Comparison of ENCODE assay signal across 15 mouse cellular contexts in genomic region chr2:131460946-131461682, GRCm38 (mm10). TPM values are rescaled to one million over a fixed set of nuclear protein-coding genes. Genes with fewer than 3 reads are reported as not detected.
DNase-seq lines count a peak whose midpoint lies in the region; ATAC-seq and TF ChIP-seq lines count a peak whose summit lies in the region.
"Had no signal": no experiment of that assay in that cellular context is flagged by ENCODE, and none has a peak within 500 bp of the region (broad histone marks: within the 10 kb centered on the region; RNA-seq: fewer than 3 reads in every experiment).

No protein-coding gene starts in this region.

- peak; percentile 46 to 58 for DNase-seq in cerebellum, postnatal 14 days
- no peak for DNase-seq in cerebellum, adult 11 months
- peak; percentile 72 for DNase-seq in gastrocnemius, adult 2 months
- DNase-seq in heart, postnatal 10 days = peak; percentile 63 to 64
- DNase-seq in ovary, postnatal 14 days (ENCODE audit: low spot score) = no peak
- DNase-seq in ovary, adult 18-20 months (ENCODE audit: low spot score) = no peak
- DNase-seq in Muller cell, postnatal 12 days (ENCODE audit: inconsistent ontology term) = no peak
- DNase-seq: liver, postnatal 0 days; right cerebral cortex, adult 18-20 months had no signal

- H3K27me3 ChIP-seq in lung, embryonic 16.5 days (ENCODE audit: control insufficient read depth, insufficient read depth, low read depth, low read length) = no peaks in the 10 kb centered on the region
- H3K27me3 ChIP-seq: hindbrain, embryonic 12.5 days; Patski had no signal

- no peak overlapping the region for H3K9ac ChIP-seq in lung, embryonic 16.5 days (ENCODE audit: low read length)
- H3K9ac ChIP-seq: hindbrain, embryonic 12.5 days; liver, postnatal 0 days had no signal

- TF ChIP-seq CTCF in gastrocnemius, adult 2 months (IDR thresholded peaks at IDR 0.05) = no peak

- H3K4me3 ChIP-seq in gastrocnemius, adult 2 months = no peak overlapping the region
- H3K4me3 ChIP-seq in lung, embryonic 16.5 days (ENCODE audit: low read length) = no peak overlapping the region
- H3K4me3 ChIP-seq: forebrain, embryonic 10.5 days; hindbrain, embryonic 12.5 days; myocyte had no signal

- H3K9me3 ChIP-seq in lung, embryonic 16.5 days (ENCODE audit: control insufficient read depth, low read length) = no peaks in the 10 kb centered on the region
- H3K9me3 ChIP-seq: hindbrain, embryonic 12.5 days had no signal

- peak; percentile 43; the same call in 1 of the 2 replicates for ATAC-seq in lung, embryonic 16.5 days (ENCODE audit: low read depth)
- ATAC-seq: liver, postnatal 0 days; Patski had no signal

- H3K4me1 ChIP-seq in lung, embryonic 16.5 days (replicated peaks; ENCODE audit: control insufficient read depth, insufficient read depth, low read length) = 0 out of 2 replicates have a peak, but pooled peaks cover 2% of the 10 kb centered on the region
- H3K4me1 ChIP-seq: forebrain, embryonic 10.5 days; hindbrain, embryonic 12.5 days had no signal

- peak overlapping the region; percentile 41 for H3K27ac ChIP-seq in gastrocnemius, adult 2 months
- no peak overlapping the region for H3K27ac ChIP-seq in lung, embryonic 16.5 days (ENCODE audit: low read length)
- H3K27ac ChIP-seq: forebrain, embryonic 10.5 days; hindbrain, embryonic 12.5 days; stomach, postnatal 0 days had no signal

- intact Hi-C loops in gastrocnemius, adult 2 months (cut with DNase I) = no loop called here
- intact Hi-C loops in heart, postnatal 10 days (cut with DNase I) = loop anchor here (2.0 kb wide), 1 partner anchor 18 kb away; no protein-coding TSS in a partner anchor

- 45% methylated on average over 9 of the region's 9 CpGs for WGBS in lung, embryonic 16.5 days

- no peaks in the 10 kb centered on the region for H3K36me3 ChIP-seq in lung, embryonic 16.5 days (ENCODE audit: control insufficient read depth, insufficient read depth, low read length)
- H3K36me3 ChIP-seq: forebrain, embryonic 10.5 days; hindbrain, embryonic 12.5 days had no signal

- H3K4me2 ChIP-seq in lung, embryonic 16.5 days (ENCODE audit: low read depth, low read length) = no peak overlapping the region
- H3K4me2 ChIP-seq: hindbrain, embryonic 12.5 days had no signal

RNA-seq across cellular contexts. Expression of gene Smox, which starts 30.2 kb away (rescaled TPM):
- 100 to 1,000 TPM in 1 of 2 experiments, 10 to 100 TPM in 1; 51.2 to 522 TPM for total RNA-seq in gastrocnemius, adult 2 months (2021)
- 10 to 100 TPM; 29.7 to 35.2 TPM for total RNA-seq in heart, postnatal 10 days (2021)
- polyA plus RNA-seq in lung, embryonic 16.5 days (2015; fragmentation: Nextera tagmentation; extraction: Ambion mirVana) = 32.8 and 32.9 TPM in 2 replicates

Comparison
In these comparisons a context has a peak if more than half of its experiments do, and no peak if none do; other contexts are left out.
1. DNase-seq: peak in cerebellum, postnatal 14 days (2 of 2), gastrocnemius, adult 2 months (single experiment) and heart, postnatal 10 days (2 of 2); none in cerebellum, adult 11 months (single experiment), ovary, postnatal 14 days (single experiment), ovary, adult 18-20 months (single experiment) and Muller cell, postnatal 12 days (single experiment).